Mouse (Mus musculus): ENCODE results near the gene Ubtfl1.
"Not testable (repeated sequence)": the region's sequence is repeated elsewhere in the genome, so short reads cannot be mapped to it uniquely, and the experiment has no call there.

DNA sequence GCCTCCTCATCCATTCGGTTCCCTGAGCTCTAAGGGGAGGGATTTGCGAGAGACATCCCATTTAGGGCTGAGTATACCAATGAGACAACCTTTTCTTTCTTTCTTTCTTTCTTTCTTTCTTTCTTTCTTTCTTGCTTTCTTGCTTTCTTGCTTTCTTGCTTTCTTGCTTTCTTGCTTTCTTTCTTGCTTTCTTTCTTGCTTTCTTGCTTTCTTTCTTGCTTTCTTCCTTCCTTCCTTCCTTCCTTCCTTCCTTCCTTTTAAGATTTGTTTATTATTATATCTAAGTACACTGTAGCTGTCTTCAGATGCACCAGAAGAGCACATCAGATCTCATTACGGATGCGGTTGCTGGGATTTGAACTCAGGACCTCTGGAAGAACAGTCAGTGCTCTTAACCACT, 8.2 kb downstream of the Ubtfl1 start:
- TF ChIP-seq CTCF (IDR thresholded peaks at IDR 0.05); EP300 (IDR thresholded peaks at IDR 0.05; ENCODE audit: insufficient read depth, low read depth, low read length): not testable (repeated sequence)
